Mouse (Mus musculus) thymus, adult 2 months (tissue): Measurements from ENCODE around the gene Apba2. TPM values are rescaled to one million over a fixed set of nuclear protein-coding genes. Genes with fewer than 3 reads are reported as not detected.

Experiments
- DNase-seq: peaks from one replicate; pipeline ENCODE4 v3.0.0; 2021
- H3K27ac ChIP-seq: fragments of 200-500 bp; 2 replicates; pipeline ENCODE4 v1.5.1; 2012; ENCODE audit warnings: low read length, control low read depth; ENCODE audit not compliant: control insufficient read depth, insufficient read depth
- H3K27me3 ChIP-seq: fragments of 200-500 bp; 2 replicates; pipeline ENCODE4 v1.6.1; 2012; ENCODE audit warnings: mild to moderate bottlenecking, low read length, moderate library complexity, mixed read lengths; ENCODE audit not compliant: control insufficient read depth, insufficient read depth
- H3K36me3 ChIP-seq: fragments of 200-500 bp; 2 replicates; pipeline ENCODE4 v1.6.1; 2012; ENCODE audit warnings: mild to moderate bottlenecking, low read length, moderate library complexity; ENCODE audit not compliant: control insufficient read depth, insufficient read depth
- H3K4me1 ChIP-seq: fragments of 200-500 bp; replicated peaks from 2 replicates; pipeline ENCODE4 v1.6.1; 2012; ENCODE audit warnings: low read length; ENCODE audit not compliant: control insufficient read depth, insufficient read depth
- H3K4me3 ChIP-seq: fragments of 200-500 bp; 2 replicates; pipeline ENCODE4 v1.5.1; 2012; ENCODE audit warnings: mild to moderate bottlenecking, low read length, control low read depth, moderate library complexity; ENCODE audit not compliant: control insufficient read depth, insufficient read depth
- CTCF ChIP-seq: fragments of 200-500 bp; IDR thresholded peaks from 2 replicates; pipeline ENCODE4 v1.5.1; 2012; ENCODE audit warnings: mild to moderate bottlenecking, control low read depth, low read length, moderate library complexity, borderline replicate concordance; ENCODE audit not compliant: control insufficient read depth, poor library complexity, insufficient read depth; ENCODE audit errors: extremely low read depth
- POLR2A ChIP-seq: fragments of 200-500 bp; IDR thresholded peaks from 2 replicates; pipeline ENCODE4 v1.6.1; 2012; ENCODE audit warnings: mild to moderate bottlenecking, low read length, control low read depth, moderate library complexity; ENCODE audit not compliant: control insufficient read depth, poor library complexity, insufficient read depth; ENCODE audit errors: extremely low read depth
- WGBS: fragments of 180-500 bp; shearing (Covaris S2); methylation state at CpG from one replicate; pipeline ENCODE4 v1.1.7; 2018; 5-methylcytosine and 5-hydroxymethylcytosine counted together
- polyA plus RNA-seq: library from polyadenylated mRNA; depleted of rRNA; stranded (reverse); fragments of >200 nt; gene quantifications from 2 replicates; pipeline ENCODE4 v1.2.3, GENCODE M21; 2012; rRNA removed

Apba2 gene
- polyA plus RNA-seq, result 17.1 and 18.1 TPM in 2 replicates

DNA sequence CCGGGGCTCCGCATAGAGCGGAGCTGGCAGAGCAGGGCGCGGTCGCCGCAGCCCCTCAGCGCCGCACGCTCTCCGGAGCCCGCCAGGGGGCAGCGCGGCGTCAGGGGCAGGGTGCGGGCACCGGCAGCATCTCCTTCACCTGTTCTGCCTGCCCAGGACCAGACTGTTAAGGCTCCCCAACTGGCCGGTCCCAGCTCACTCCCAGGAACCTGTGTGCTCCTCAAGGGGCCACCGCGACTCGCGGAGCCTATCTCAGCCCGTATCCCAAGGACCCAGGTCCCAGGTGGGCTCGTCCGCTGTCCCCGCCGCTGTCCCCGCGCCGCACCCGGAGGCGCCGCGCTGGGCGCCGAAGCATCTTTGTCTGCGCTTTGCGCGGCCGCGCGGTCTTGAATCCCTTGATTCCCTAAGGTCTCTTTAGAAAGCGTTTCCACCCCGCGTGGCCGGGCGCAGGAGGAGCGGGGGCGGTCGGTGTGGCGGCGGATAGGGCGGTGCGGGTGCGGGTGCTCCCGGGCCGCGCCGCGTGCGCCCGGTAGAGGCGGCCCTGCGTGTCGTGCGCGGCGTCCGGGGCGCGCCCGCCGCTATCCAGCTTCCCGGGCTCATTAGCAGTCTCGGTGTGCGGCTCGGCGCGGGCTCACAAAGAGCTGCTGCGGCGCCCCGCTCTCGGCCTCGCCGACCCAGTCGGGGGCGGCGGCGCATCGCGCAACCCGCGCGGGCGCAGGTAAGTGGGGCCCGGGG, at the start of gene Apba2:
Apba2 (plus strand) TSS at position 171 of the 735 bp plus-strand sequence.
- no peaks in the 10 kb centered on the region for H3K36me3 ChIP-seq
- peaks cover 2% of the 10 kb centered on the region; the same call in 1 of the 2 replicates for H3K27me3 ChIP-seq
- WGBS, result 7% methylated on average over 96 of the region's 96 CpGs
- TF ChIP-seq POLR2A (no peak), CTCF (0 out of 2 replicates have a peak, but pooled peaks have one; percentile 21)
- H3K4me3 ChIP-seq, result no peak within 1 kb of the TSS
- no peak within 1 kb of the TSS for H3K27ac ChIP-seq
- DNase-seq, result no peak
- H3K4me1 ChIP-seq, result no peaks in the 10 kb centered on the region

- WGBS, result 90% methylated on average over 5 of the region's 5 CpGs
- Histone ChIP-seq H3K27me3 (no peaks in the 10 kb centered on the region), H3K36me3 (no peaks in the 10 kb centered on the region), H3K27ac (no peak overlapping the region), H3K4me3 (no peak overlapping the region), H3K4me1 (no peaks in the 10 kb centered on the region)
- DNase-seq, result no peak
- TF ChIP-seq CTCF (no peak), POLR2A (no peak)
These were observed 49.6 kb upstream of the Apba2 start for GRCm38 (mm10) chr7:64451861-64452382.

DNA sequence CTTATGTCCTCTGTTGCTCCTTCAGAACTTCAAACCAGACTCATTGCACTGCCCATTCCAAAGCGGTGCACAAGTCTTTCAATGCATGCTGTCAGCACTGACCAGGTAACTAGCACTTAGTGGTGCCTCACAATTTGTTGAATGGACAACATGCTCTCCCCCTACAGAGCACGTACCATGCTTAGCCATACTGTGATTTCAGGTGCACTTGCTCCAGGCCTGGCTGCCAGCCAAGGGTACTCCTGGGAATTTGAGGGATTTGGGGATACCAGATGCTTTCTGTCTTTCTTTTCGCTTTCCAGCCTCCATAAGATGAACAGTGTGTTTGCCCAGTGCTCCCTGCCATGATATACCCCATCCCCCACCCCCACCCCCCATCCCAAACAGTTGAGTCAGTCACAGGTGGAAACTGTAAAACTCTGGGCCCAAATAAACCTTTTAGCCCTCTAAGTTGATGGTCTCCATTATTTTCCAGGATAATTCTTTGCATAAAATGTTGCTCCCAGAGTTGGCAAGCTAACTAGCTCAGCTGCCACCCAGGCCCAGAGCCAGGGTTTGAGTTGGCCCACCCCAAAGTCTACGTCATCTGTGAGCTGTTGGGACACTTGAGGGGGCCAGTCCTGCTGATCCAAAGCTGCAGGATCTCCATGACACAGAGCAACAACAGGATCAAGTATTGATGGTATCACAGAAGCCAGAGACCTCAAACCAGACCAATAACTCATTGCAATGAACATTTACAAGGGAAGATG, 48.9 kb upstream of the Apba2 start:
- TF ChIP-seq CTCF (no peak), POLR2A (no peak)
- Histone ChIP-seq H3K4me1 (no peaks in the 10 kb centered on the region), H3K4me3 (no peak overlapping the region), H3K27me3 (no peaks in the 10 kb centered on the region), H3K36me3 (no peaks in the 10 kb centered on the region), H3K27ac (no peak overlapping the region)
- no peak for DNase-seq
- WGBS, result 89% methylated on average over 4 of the region's 4 CpGs

DNA sequence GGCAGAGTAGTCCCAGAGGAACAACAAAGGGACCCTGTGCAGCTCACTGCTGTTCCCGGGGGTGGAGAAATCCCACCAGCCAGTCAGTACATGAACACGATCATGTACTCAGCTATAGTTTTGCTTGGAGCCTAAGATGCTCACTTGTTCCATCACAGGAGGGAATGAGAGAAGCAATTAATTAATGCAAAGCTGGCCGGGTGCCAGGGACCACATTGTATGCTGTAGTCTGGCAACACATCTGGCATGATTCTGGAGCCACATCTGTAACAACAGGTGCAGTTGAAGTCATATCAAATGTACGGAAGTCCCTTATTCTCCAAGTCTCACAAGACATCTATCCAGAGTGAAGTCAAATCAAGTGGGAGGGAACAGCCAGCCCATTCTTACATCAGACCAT, 45.3 kb upstream of the Apba2 start:
- no peaks in the 10 kb centered on the region for H3K4me1 ChIP-seq
- TF ChIP-seq CTCF (no peak), POLR2A (no peak)
- no peaks in the 10 kb centered on the region for H3K27me3 ChIP-seq
- H3K36me3 ChIP-seq, result no peaks in the 10 kb centered on the region
- H3K27ac ChIP-seq, result no peak overlapping the region
- no peak overlapping the region for H3K4me3 ChIP-seq
- 98% methylated on average over 4 of the region's 4 CpGs for whole genome bisulfite sequencing
- no peak for DNase-seq

DNA sequence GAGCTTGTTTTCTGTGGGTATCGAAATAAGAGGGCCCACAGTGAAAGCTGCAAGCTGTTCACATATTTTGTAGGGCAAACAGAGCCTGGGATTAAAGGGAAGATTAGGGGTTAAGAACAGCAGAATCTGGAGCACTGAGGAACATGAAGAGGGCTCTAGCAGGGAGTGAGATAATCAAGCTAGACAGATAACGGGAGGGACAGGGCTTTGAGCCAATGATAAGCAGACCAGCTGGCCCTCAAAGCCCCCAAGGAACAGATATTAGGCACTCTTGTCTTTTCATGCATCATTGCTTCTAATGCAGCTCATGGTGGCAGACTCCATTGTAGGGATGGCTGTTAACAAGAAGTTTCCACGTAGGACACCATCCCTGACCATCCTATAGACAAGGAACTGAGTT, 44.8 kb upstream of the Apba2 start:
- WGBS, result 86% methylated on average over 3 of the region's 3 CpGs
- TF ChIP-seq CTCF (no peak), POLR2A (no peak)

DNA sequence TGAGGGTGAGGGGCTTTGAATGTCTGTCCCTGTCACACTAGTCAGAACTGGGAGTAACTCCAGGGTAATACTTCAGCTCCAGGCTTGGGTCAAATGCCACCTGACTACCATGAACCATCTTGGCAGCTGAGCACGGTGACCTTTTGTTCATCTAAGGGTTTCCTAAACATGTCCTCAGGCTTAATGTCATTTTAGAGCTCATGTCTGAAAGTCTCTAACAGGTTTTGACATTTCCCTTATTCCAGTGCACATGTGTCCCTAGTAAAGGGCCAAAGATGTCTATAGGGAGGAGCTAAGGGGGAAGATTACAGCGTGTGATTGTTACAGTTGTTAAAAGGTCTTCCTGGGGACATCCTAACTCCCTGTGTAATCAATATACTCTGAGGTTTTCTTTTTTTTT, 43.7 kb upstream of the Apba2 start:
- no peaks in the 10 kb centered on the region for H3K27me3 ChIP-seq
- 90% methylated on average over 2 of the region's 2 CpGs for WGBS
- H3K36me3 ChIP-seq, result no peaks in the 10 kb centered on the region
- no peak for TF ChIP-seq POLR2A
- no peak for TF ChIP-seq CTCF
- no peak overlapping the region for H3K27ac ChIP-seq
- no peak overlapping the region for H3K4me3 ChIP-seq
- no peak for DNase-seq
- H3K4me1 ChIP-seq, result no peaks in the 10 kb centered on the region

More for the DNA sequence above, 44.8 kb upstream of the Apba2 start:
- no peaks in the 10 kb centered on the region for H3K27me3 ChIP-seq
- no peak overlapping the region for H3K27ac ChIP-seq
- DNase-seq, result no peak
- no peaks in the 10 kb centered on the region for H3K4me1 ChIP-seq
- no peaks in the 10 kb centered on the region for H3K36me3 ChIP-seq
- no peak overlapping the region for H3K4me3 ChIP-seq
